Mouse (Mus musculus) limb, embryonic 13.5 days (tissue): ENCODE measurements around the gene 9930104L06Rik. TPM values are rescaled to one million over a fixed set of nuclear protein-coding genes. Genes with fewer than 3 reads are reported as not detected.

Source experiments
- ATAC-seq: fragments of 200-750 bp; cut with Nextera tagmentation; 2 replicates; pipeline ENCODE4 v1.8.0; 2017; ENCODE audit warnings: low read depth, moderate number of reproducible peaks, moderate TSS enrichment; ENCODE audit not compliant: low FRiP score
- H3K27ac ChIP-seq: fragments of 300-500 bp; sonication (generic); 2 replicates; pipeline ENCODE4 v1.5.1; 2015; ENCODE audit warnings: inconsistent platforms, mild to moderate bottlenecking, moderate library complexity
- H3K27me3 ChIP-seq: fragments of 300-500 bp; sonication (generic); 2 replicates; pipeline ENCODE4 v1.6.1; 2015; ENCODE audit warnings: mild to moderate bottlenecking, inconsistent platforms
- H3K36me3 ChIP-seq: fragments of 300-500 bp; sonication (generic); 2 replicates; pipeline ENCODE4 v1.6.1; 2015; ENCODE audit warnings: inconsistent platforms, mild to moderate bottlenecking, moderate library complexity
- H3K4me1 ChIP-seq: fragments of 300-500 bp; sonication (generic); 2 replicates; pipeline ENCODE4 v1.6.1; 2015; ENCODE audit warnings: inconsistent platforms
- H3K4me2 ChIP-seq: fragments of 300-500 bp; sonication (generic); replicated peaks from 2 replicates; pipeline ENCODE4 v1.6.1; 2015; ENCODE audit warnings: inconsistent platforms, mild to moderate bottlenecking, moderate library complexity
- H3K4me3 ChIP-seq: fragments of 300-500 bp; sonication (generic); 2 replicates; pipeline ENCODE4 v1.5.1; 2015; ENCODE audit warnings: moderate library complexity, mild to moderate bottlenecking, inconsistent platforms
- H3K9ac ChIP-seq: fragments of 300-500 bp; sonication (generic); 2 replicates; pipeline ENCODE4 v1.6.1; 2015; ENCODE audit warnings: mild to moderate bottlenecking, inconsistent platforms
- H3K9me3 ChIP-seq: fragments of 300-500 bp; sonication (generic); 2 replicates; pipeline ENCODE4 v1.6.1; 2016; ENCODE audit warnings: inconsistent platforms
- WGBS: fragments of 180-500 bp; shearing (Covaris S2); methylation state at CpG from one replicate; pipeline ENCODE4 v1.1.7; 2015; 5-methylcytosine and 5-hydroxymethylcytosine counted together
- polyA plus RNA-seq: library from polyadenylated mRNA; unstranded; fragments of >200 nt; fragmentation: Nextera tagmentation; extraction: Ambion mirVana; gene quantifications from 2 replicates; pipeline ENCODE4 v1.2.1, GENCODE M21; 2015

9930104L06Rik gene
- polyA plus RNA-seq, result 16.5 and 19.8 TPM in 2 replicates

DNA sequence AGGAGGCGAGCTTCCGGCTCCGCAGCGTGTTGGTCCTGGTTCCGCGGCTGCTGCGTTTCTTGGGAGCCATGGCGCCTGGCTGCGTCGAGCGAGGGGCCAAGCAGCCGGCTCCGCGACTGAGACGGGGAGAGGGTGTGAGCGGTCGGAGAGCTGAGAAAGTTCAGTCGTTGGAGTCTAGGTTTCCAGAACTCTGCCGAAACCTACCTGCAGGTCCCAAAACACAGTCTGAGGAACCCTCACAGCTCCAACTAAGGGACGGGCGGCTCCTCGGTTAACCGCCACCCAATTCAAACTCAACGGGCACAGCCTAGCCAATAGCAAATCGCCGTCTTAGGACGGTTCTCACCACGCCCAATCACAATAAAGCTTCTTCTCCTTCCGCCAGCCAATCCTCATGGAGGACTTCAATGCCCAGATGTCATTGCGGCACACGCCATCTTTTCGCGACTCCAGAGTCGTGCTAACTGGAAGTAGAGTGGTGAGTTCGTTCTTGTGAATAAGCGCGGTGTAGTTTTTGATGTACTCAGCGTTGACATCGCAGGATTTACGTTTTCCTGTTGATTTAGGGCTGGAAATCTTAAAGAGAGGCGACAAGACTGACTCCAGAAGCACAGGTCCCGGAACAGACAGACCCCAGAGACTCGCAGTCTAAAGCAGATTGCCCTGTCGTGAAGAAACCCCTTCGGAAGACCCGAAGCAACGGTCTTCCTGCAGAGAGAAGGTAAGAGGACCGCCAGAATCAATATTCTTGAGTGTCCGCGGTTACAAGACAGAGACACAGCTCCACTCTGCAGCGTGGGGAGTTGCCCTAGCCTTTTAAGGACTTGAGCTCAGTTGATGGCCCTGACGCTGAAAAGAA, at the start of gene 9930104L06Rik:
TSS of gene 9930104L06Rik (plus strand) at position 436 of the 859 bp plus-strand sequence.
- H3K4me3 ChIP-seq, result peak within 1 kb of the TSS; percentile 89
- no peak within 1 kb of the TSS for H3K27ac ChIP-seq
- H3K36me3 ChIP-seq, result peaks cover 30% of the 10 kb centered on the region
- H3K4me1 ChIP-seq, result peaks cover 22% of the 10 kb centered on the region
- ATAC-seq, result peak; percentile 100
- under 1% methylated on average over 52 of the region's 52 CpGs for WGBS
- H3K9me3 ChIP-seq, result no peaks in the 10 kb centered on the region
- H3K27me3 ChIP-seq, result no peaks in the 10 kb centered on the region
- peak within 1 kb of the TSS; percentile 84 for H3K9ac ChIP-seq
- H3K4me2 ChIP-seq, result peak within 1 kb of the TSS; percentile 77

DNA sequence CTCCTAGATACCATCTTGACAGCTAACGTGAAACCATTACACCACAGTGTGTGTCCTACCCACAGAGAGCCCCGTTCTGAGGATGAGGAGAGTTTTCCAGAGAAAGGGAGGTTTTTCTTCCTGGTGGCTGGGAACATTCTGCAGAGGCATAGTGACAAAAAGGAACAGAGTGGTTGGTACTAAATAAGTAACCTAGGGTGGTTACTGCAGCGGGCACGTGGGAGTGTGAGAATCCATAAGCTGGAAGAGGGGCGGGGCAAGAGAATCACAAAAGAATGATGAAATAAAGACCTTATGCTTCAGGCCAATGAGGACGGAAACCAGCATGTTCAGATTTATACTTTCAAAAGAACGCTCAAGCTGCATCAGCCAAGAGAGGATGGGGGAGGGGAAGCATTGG, 48.1 kb upstream of the 9930104L06Rik start:
- no peaks in the 10 kb centered on the region for H3K9me3 ChIP-seq
- no peak overlapping the region for H3K4me2 ChIP-seq
- H3K4me1 ChIP-seq, result no peaks in the 10 kb centered on the region
- no peak for ATAC-seq
- 71% methylated on average over 7 of the region's 7 CpGs for WGBS
- H3K36me3 ChIP-seq, result no peaks in the 10 kb centered on the region
- no peak overlapping the region for H3K9ac ChIP-seq
- H3K4me3 ChIP-seq, result no peak overlapping the region
- H3K27me3 ChIP-seq, result peaks cover 93% of the 10 kb centered on the region
- H3K27ac ChIP-seq, result no peak overlapping the region

DNA sequence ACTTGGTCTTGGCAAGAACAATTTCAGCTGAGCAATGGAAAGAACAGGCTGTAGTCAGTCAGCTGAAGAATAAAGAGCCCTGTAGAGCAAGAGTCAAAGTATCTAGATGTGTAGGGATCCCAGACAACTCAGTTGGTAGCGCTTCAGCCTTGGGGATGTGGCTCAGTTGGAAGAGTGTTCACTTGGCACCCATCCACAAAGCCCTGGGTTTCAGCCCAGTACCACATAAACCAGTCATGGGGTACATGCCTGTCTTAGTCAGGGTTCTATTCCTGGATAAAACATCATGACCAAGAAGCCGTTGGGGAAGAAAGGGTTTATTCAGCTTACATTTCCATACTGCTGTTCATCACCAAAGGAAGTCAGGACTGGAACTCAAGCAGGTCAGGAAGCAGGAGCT, 46.9 kb upstream of the 9930104L06Rik start:
- Histone ChIP-seq H3K9me3 (no peaks in the 10 kb centered on the region), H3K36me3 (no peaks in the 10 kb centered on the region), H3K4me3 (no peak overlapping the region), H3K4me2 (no peak overlapping the region), H3K27ac (no peak overlapping the region), H3K27me3 (peaks cover 93% of the 10 kb centered on the region), H3K4me1 (peaks cover 6% of the 10 kb centered on the region), H3K9ac (no peak overlapping the region)
- ATAC-seq, result no peak
- 94% methylated on average over 2 of the region's 2 CpGs for WGBS

DNA sequence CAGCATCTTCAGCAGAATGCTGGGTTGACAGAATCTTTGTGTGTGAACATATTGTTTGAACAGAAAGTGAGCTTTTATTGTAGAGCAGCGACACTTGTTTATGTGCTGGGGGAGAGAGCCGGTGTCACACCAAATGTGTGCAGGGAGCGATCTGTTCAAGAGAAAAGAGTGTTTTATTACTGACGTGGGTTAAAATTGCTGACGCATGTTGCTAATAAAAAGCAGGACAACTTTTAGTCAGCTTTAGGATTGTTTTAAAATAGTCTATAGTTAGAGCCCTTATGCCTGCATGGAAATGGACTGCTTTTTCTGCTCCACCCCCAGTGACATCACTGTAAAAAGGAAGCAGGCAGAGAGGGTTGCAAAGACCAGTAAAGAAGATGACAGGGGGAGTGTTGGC, 46.0 kb upstream of the 9930104L06Rik start:
- H3K4me3 ChIP-seq, result no peak overlapping the region
- H3K36me3 ChIP-seq, result no peaks in the 10 kb centered on the region
- H3K27ac ChIP-seq, result no peak overlapping the region
- H3K27me3 ChIP-seq, result peaks cover 93% of the 10 kb centered on the region
- WGBS, result 40% methylated on average over 5 of the region's 5 CpGs
- no peak overlapping the region for H3K4me2 ChIP-seq
- H3K9ac ChIP-seq, result no peak overlapping the region
- peaks cover 7% of the 10 kb centered on the region for H3K4me1 ChIP-seq
- H3K9me3 ChIP-seq, result no peaks in the 10 kb centered on the region
- ATAC-seq, result no peak

DNA sequence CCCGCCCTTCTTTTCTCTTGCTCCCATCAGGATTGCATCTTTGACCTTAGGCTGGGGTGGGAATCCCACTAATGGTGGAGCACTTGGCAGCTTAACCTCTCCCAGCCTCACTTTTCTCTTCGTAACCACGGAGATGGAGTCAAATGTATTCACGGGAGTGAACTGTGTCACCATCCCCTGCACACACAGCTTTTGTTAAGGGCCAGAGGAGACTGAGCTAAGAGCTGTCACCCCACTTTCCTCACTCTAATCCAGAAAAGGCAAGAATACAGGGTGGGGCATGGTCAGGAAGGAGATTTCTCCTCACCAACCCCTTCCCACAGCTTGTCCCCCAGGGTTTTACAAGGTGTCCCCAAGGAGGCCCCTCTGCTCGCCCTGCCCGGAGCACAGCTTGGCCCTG, 43.1 kb upstream of the 9930104L06Rik start:
- H3K4me2 ChIP-seq, result no peak overlapping the region
- H3K9me3 ChIP-seq, result no peaks in the 10 kb centered on the region
- peaks cover 92% of the 10 kb centered on the region for H3K27me3 ChIP-seq
- H3K4me1 ChIP-seq, result peaks cover 7% of the 10 kb centered on the region
- no peak overlapping the region for H3K9ac ChIP-seq
- H3K27ac ChIP-seq, result no peak overlapping the region
- H3K4me3 ChIP-seq, result no peak overlapping the region
- WGBS, result 29% methylated on average over 6 of the region's 6 CpGs
- ATAC-seq, result no peak
- no peaks in the 10 kb centered on the region for H3K36me3 ChIP-seq

DNA sequence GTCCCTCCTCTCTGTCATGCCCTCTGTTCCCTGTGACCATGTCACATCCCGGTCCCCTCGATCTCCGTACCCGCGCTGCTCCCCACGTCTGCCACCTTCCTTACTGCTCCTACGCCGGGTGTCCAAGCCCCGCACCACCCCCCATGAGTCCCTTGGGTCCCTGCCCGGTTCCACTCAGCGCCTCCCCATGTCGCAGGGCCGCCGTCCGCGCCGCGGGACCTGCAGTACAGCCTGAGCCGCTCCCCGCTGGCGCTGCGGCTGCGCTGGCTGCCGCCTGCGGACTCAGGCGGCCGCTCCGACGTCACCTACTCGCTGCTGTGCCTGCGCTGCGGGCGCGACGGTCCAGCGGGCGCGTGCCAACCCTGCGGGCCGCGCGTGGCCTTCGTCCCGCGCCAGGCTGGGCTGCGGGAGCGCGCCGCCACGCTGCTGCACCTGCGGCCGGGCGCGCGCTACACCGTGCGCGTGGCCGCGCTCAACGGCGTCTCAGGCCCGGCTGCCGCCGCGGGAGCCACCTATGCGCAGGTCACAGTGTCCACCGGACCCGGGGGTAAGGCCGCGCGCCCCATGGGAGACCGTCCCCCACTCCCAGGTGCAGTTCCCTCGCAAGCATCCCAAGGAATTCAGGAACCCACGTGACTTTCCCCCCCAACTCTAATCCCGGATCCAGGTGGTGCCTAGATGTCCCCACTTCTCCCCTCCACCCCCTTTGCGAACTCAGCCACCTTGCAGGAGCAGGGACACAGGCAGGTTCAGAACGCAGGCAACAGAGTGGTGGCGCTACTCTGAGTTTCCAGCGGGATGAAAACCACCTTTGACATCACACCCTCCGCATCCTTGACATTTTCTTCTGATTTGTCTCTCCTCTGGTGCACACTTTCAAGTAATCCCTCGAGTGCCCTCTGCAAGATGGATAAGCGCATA, 42.1 kb upstream of the 9930104L06Rik start:
- ATAC-seq, result no peak
- Histone ChIP-seq H3K27ac (no peak overlapping the region), H3K36me3 (no peaks in the 10 kb centered on the region), H3K4me3 (peak overlapping the region; percentile 44), H3K4me1 (peaks cover 7% of the 10 kb centered on the region), H3K4me2 (peak overlapping the region; percentile 70), H3K27me3 (peaks cover 91% of the 10 kb centered on the region), H3K9me3 (no peaks in the 10 kb centered on the region), H3K9ac (peak overlapping the region; percentile 50; the same call in 1 of the 2 replicates)
- 2% methylated on average over 83 of the region's 83 CpGs for WGBS

DNA sequence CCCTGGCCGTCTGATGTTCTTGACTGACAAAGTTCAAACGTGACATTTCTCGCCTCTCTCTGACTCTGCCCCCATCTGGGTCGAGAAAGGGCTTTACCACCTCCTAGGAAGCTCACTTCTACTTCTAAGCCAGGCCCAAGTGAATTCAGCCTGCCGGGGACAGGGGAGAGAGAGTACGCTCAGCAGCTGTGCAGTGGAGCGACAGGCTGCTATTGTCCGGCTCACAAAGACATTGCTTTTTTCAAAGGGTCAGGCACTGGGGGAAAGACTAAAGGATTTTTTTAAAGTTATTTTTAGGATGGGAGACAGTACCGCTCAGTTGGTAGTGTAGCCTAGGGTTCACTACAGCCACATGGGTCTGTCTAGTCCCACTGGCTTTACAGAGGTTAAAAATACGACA, 38.4 kb upstream of the 9930104L06Rik start:
- no peaks in the 10 kb centered on the region for H3K36me3 ChIP-seq
- no peaks in the 10 kb centered on the region for H3K9me3 ChIP-seq
- H3K9ac ChIP-seq, result no peak overlapping the region
- H3K4me1 ChIP-seq, result peaks cover 7% of the 10 kb centered on the region
- ATAC-seq, result no peak; the same call in 1 of the 2 replicates
- WGBS, result 64% methylated on average over 10 of the region's 10 CpGs
- no peak overlapping the region for H3K4me2 ChIP-seq
- H3K27me3 ChIP-seq, result peaks cover 87% of the 10 kb centered on the region
- no peak overlapping the region for H3K4me3 ChIP-seq
- H3K27ac ChIP-seq, result no peak overlapping the region

DNA sequence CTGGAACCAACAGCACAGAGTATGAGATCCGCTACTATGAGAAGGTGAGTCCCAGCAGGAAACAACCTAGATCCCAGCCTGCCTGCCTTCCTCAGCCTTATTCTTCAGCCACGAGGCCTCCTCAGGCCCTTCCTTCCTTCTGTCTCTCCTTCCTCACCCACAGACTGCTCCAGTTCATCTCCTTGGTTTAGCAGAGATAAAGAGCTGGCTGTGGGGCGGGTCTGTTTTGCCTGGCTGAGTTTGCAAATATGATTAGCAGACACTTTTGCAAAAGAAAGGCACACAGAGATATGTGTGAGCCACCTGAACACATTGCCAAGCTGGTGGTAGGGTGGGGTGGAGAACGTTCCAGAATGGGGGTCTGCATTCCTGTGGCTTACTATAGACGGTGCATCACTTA, 36.9 kb upstream of the 9930104L06Rik start:
- Histone ChIP-seq H3K27me3 (peaks cover 82% of the 10 kb centered on the region), H3K4me1 (peaks cover 2% of the 10 kb centered on the region), H3K27ac (no peak overlapping the region), H3K9ac (no peak overlapping the region), H3K4me2 (no peak overlapping the region), H3K9me3 (no peaks in the 10 kb centered on the region), H3K36me3 (no peaks in the 10 kb centered on the region), H3K4me3 (no peak overlapping the region)
- 59% methylated on average over 5 of the region's 5 CpGs for WGBS
- ATAC-seq, result no peak

DNA sequence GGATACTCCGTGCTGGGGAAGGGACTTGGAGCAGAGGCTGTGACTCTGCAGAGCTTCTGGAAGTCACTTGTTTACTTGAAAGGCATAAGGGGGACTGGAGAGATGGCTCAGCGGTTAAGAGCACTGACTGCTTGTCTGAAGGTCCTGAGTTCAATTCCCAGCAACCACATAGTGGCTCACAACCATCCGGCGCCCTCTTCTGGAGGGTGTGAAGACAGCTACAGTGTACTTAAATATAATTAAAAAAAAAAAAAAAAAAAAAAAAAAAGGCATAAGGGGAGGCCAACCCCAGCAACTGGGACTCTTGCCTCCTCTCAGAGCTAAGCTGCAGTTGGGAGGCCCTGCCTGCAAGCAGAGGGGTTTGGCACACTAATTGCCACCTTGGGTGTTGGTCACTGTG, 31.4 kb upstream of the 9930104L06Rik start:
- H3K27me3 ChIP-seq, result peaks cover 33% of the 10 kb centered on the region
- H3K9ac ChIP-seq, result no peak overlapping the region
- no peak overlapping the region for H3K4me3 ChIP-seq
- no peak overlapping the region for H3K4me2 ChIP-seq
- no peak for ATAC-seq
- H3K9me3 ChIP-seq, result no peaks in the 10 kb centered on the region
- H3K36me3 ChIP-seq, result no peaks in the 10 kb centered on the region
- peaks cover 13% of the 10 kb centered on the region for H3K4me1 ChIP-seq
- H3K27ac ChIP-seq, result no peak overlapping the region
- WGBS, result 69% methylated on average over 4 of the region's 4 CpGs

DNA sequence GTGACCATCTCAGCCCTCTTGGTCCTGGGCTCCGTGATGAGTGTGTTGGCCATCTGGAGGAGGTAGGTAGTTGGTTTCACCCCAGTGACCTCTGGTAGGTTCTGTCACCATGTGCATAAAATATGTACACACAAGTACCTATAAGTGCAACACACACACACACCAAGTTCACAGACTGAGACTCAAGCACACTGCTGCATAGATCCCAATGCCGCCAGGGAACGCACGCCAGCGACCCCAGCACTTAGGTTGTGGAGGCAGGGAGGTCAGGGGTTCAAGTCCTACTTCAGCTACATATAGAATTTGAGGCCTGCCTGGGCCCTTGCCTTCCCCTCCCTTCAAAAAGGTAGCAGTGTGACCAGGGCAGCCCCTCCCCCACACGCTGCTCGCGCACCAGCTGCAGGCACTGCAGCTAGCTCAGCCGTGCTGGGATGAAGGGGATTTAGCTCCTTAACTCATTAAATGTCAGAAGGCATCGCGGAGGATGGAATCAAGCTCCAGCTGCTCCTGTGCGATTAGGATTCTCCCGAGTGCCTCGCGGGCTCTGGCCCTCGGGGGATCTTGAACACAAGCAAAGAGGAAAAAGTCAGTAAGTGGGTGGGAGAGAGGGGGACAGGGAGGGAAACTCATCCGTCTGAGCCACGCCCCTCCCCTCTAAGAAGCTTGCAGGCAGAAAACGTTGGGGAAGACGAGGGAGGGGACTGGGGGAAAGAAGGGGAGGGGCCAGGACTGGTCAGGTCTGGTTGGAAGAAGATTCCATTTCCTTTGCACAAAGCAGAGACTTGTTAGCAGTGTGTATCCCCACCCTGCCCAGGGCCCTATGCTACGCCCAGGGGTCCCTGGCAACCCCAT, 30.7 kb upstream of the 9930104L06Rik start:
- peak overlapping the region; percentile 20 for H3K9ac ChIP-seq

DNA sequence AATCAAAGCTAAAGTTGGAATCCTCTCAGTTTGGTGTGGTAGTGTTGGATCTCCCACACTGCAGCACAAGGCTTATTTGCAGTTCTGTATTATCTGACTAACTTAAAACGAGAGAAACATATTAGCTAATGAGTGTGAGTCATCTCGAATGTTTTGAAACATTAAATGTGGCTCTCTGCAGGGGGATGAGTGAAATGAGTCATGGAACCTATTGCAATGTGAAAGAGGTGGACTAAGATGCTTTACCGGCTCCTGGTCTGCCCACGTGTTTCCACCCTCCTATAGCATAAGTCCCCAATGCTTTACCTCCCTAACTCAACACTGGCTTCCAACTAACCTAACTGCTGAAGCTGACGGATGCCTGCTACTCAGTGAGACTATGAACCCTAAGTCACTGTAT, 8.7 kb upstream of the 9930104L06Rik start:
- Histone ChIP-seq H3K9ac (no peak overlapping the region), H3K4me2 (no peak overlapping the region), H3K4me3 (no peak overlapping the region), H3K36me3 (peaks cover 82% of the 10 kb centered on the region), H3K9me3 (no peaks in the 10 kb centered on the region), H3K27me3 (no peaks in the 10 kb centered on the region), H3K27ac (no peak overlapping the region), H3K4me1 (no peaks in the 10 kb centered on the region)
- ATAC-seq, result no peak
- 86% methylated on average over 5 of the region's 5 CpGs for WGBS

More for the DNA sequence above, 30.7 kb upstream of the 9930104L06Rik start:
- peaks cover 13% of the 10 kb centered on the region for H3K4me1 ChIP-seq
- no peaks in the 10 kb centered on the region for H3K36me3 ChIP-seq
- WGBS, result 7% methylated on average over 21 of the region's 21 CpGs
- peak; percentile 71 for ATAC-seq
- H3K4me2 ChIP-seq, result peak overlapping the region; percentile 59
- H3K27me3 ChIP-seq, result peaks cover 30% of the 10 kb centered on the region
- peak overlapping the region; percentile 32 for H3K4me3 ChIP-seq
- no peaks in the 10 kb centered on the region for H3K9me3 ChIP-seq
- H3K27ac ChIP-seq, result no peak overlapping the region
